Mouse (Mus musculus) heart, adult 18-20 months (tissue): ENCODE results near the gene Cd1d1. TPM values are rescaled to one million over a fixed set of nuclear protein-coding genes. Genes with fewer than 3 reads are reported as not detected.
"Not testable (repeated sequence)": the region's sequence is repeated elsewhere in the genome, so short reads cannot be mapped to it uniquely, and the experiment has no call there.

Experiments
- DNase-seq, 2 experiments: peaks; one replicate each; pipeline ENCODE4 v3.0.0; 2021 to 2022; ENCODE audit warnings: mixed read lengths in 1 of 2
- long read RNA-seq, 2 experiments: library from polyadenylated mRNA; stranded (forward); transcript quantifications; one replicate each; pipeline ENCODE4 v2.0.0; 2021
- total RNA-seq, 2 experiments: library from RNA; stranded (reverse); gene quantifications; 2 replicates each; pipeline ENCODE4 v1.2.3; 2021

Gene Cd1d1
- total RNA-seq: 1 to 10 TPM; 4.5 to 6.6 TPM
- long read RNA-seq, experiment 1, partial matches to known transcripts: 0 of 2 reads
- long read RNA-seq, experiment 1, other reads (novel, unspliced or antisense): 0 of 2 reads
- long read RNA-seq, experiment 2, partial matches to known transcripts: 0 of 3 reads
- long read RNA-seq, experiment 2, other reads (novel, unspliced or antisense): 0 of 3 reads

- DNase-seq: no peak
Measured at GRCm38 (mm10) chr3:86999415-86999740, at the start of gene Cd1d1. Gene Cd1d1 (minus strand): TSS chr3:86999441.

DNA sequence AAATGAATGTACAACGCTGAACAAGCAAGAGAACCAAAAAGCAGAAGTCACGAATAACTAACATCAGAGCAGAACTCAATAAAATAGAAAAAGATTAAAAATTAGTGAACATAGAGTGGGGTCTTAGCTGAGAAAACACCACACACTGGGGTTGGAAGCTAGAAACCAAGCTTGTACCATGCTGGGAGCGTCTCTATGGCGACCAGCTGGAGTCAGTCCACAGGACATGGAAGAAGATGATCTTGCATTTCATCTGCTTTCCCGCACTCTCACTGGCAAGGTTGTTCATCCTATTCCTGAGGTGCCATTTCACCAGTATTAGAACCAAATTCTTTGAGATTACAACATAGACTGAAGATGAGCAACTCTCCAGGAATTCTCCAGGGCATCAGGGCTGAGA lies 48.6 kb upstream of the Cd1d1 start:
- DNase-seq: no peak

DNA sequence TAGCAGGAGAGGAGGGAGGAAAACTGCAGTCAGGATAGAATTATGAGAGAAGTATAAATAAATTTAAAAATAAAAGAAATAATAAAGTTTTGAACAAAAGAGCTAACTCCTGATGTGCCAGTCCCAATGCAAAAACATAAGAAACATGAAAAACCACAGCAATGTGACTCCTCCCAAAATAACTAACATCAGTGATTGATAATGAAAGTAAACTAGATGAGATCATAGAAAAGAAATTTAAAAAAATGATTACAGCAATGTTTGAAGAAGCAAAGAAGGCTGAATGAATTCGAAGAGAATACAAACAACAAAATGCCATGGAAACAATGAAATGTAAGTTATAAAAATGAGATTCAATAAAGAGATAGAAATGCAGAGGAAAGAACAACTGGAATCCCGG lies 42.5 kb upstream of the Cd1d1 start:
- no peak for DNase-seq

- DNase-seq: no peak
Measured at GRCm38 (mm10) chr3:87038500-87038899, 39.3 kb upstream of the Cd1d1 start.

- no peak for DNase-seq
Measured at GRCm38 (mm10) chr3:87034061-87034460, 34.8 kb upstream of the Cd1d1 start.

- peak; percentile 64 to 88 for DNase-seq
Measured at GRCm38 (mm10) chr3:87033357-87033756, 34.1 kb upstream of the Cd1d1 start.

GRCm38 (mm10) chr3:87030855-87031254 lies 31.6 kb upstream of the Cd1d1 start:
- DNase-seq: peak; percentile 52 to 77

DNA sequence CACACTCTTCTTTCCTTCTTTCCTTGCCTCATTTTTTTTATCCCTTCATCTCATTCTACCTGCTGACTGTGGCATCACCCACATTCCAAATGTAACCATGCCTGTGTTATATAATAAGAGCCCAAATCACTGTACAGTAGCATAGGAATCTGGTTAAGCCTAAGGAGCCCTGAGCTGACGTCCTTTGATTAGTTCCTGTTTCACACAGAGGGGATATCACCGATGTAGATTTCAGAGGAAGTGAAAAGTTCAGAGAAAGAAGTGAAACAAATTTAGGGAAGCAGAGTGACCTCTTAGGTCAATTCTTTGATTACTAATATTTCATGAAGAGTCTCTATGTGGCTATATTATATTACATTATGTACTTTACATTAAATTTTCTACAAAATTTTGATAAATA lies 18.5 kb upstream of the Cd1d1 start:
- DNase-seq: peak in 1 of 2 experiments; percentile 20

- DNase-seq: peak in 1 of 2 experiments; percentile 10
Measured at GRCm38 (mm10) chr3:87017001-87017400, 17.8 kb upstream of the Cd1d1 start.

GRCm38 (mm10) chr3:87015931-87016330 lies 16.7 kb upstream of the Cd1d1 start:
- DNase-seq: no peak

DNA sequence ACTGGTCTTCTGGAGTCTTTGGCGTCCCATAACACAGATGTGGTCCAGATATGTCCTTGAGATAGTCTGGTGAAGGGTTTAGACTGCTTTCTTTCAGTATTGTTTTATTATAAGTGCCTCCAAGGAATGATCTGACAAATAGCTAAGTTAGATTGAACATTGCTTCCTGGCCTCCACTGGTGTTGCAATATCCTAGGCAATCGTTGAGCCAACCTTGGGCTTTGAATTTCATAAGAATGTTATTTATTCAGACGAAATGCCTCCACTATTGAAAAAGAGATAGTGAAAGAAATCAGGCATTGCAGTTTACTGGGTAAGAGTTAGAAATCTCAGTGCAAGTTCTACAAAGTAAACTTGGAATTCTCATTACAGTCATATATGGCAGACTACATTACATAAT lies 13.2 kb upstream of the Cd1d1 start:
- not testable (repeated sequence) for DNase-seq

- not testable (repeated sequence) for DNase-seq
Measured at GRCm38 (mm10) chr3:87008281-87008680, 9.0 kb upstream of the Cd1d1 start.

DNA sequence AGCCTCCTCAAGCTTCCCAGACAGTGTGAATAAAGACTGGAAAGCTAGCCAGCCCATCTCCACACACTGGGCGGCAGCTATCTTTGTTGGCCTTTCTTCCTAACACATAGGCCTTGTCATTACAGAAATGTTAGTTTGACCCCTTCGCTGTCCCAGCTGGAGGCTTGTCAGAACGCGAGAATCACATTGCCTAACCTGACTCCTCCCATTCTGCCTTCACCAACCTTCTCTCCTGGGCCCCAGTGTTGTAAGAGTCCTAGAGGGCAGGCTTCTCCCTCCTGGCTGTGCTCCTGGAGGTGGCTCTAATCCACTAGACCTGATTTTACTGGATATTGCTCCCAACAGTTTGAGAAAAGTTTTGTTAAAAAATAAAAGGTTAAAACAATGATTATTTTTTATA lies 1.4 kb upstream of the Cd1d1 start:
- peak in 1 of 2 experiments; percentile 23 for DNase-seq

DNA sequence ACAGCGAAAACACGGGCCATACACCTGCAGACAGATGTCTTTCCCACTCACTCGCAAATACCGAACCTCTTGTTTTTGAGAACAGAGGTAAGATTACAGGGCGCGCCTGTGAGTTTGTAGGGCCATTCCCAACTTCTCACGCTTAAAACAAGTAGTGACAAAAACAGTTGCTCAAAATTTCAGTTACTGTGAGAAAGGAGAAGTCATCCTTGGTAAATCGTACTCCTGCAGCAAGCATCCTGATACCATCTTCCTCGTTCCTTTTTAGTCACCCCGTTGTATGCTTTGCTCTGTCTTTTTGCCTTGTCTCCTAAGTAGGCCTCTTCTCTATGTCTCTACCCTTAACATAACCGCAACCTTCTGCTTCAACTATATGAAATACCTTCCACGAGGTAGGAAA lies 810 bp upstream of the Cd1d1 start:
- no peak for DNase-seq

DNA sequence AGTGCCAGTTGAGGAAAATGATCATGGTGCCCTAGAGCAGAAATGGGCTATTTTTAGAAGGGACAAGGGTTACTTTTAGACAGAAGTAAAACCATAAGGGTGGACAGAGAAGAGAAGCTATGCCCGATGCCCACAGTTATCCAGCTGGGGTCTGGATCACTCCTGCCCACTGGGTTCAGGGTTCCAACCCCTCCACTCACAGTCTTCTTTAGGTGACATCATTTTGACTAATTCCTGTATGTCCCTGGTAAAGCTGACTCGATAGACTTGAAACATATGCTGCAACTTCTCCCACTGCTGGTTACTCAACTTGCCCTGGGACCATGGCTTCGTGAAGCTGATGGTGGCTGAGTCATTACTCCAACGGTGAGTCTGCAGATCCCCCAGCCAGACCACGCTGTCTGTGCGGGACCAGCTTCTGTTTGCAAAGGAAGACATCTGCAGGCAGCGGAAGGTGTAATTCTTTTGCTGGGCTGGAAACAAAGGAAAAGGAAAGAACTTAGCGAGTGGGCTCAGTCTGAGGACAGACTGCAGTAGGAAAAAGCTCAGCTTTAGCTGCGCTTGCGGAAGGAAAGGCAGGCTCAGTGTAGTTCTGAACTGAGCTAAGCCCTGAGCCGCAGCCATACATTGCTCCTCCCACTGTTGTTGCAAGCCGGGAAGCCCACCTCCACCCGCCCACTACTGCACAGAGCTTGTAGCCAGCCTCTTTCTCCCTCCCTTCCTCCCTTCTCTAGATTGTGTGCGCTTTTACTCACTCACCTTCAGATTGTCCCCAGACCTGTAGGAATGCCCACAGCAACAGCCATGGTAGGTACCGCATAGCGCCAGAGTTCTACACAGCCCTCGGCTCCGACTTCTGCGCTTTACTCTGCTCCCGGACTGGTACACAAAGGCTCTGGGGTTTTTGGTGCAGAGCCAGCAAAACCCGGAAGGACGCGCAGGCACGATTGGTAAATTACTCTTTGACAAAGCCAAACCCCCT lies 517 bp downstream of the Cd1d1 start:
- peak; percentile 82 to 85 for DNase-seq

- DNase-seq: no peak
Measured at GRCm38 (mm10) chr3:86996111-86996510, 3.1 kb downstream of the Cd1d1 start.

DNA sequence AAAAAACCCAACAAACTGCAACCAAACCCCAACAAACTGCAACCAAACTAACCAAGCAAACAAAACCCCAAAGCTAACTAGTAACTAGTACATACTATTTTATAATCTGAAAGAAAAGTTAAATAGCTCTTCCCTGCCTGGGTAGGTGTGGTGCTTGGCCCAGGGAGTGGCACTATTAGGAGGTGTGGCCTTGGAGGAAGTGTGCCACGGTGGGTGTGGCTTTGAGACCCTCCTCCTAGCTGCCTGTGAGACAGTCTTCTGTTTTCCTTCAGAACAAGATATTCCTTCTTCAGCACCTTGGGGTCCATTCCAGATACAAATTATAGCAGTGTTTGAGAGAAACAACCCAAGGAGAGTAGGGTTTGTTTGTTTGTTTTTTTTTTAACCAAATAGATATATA lies 3.9 kb downstream of the Cd1d1 start:
- DNase-seq: no peak

DNA sequence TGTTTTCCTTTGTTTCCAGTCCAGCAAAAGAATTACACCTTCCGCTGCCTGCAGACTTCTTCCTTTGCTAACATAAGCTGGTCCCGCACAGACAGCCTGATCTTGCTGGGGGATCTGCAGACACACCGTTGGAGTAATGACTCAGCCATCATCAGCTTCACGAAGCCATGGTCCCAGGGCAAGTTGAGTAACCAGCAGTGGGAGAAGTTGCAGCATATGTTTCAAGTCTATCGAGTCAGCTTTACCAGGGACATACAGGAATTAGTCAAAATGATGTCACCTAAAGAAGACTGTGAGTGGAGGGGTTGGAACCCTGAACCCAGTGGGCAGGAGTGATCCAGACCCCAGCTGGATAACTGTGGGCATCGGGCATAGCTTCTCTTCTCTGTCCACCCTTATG lies 12.3 kb downstream of the Cd1d1 start:
- DNase-seq: not testable (repeated sequence)

DNA sequence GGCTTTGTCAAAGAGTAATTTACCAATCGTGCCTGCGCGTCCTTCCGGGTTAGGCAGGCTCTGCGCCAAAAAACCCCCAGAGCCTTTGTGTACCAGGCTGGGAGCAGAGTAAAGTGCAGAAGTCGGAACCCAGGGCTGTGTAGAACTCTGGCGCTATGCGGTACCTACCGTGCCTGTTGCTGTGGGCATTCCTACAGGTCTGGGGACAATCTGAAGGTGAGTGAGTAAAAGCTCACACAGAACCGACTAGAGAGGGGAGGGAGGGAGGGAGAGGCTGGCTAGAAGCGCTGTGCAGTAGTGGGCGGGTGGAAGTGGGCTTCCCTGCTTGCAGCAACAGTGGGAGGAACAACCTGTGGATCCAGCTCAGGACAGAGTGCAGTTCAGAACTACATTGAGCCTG lies 12.8 kb downstream of the Cd1d1 start:
- DNase-seq: no peak

GRCm38 (mm10) chr3:86983382-86983781 lies 15.9 kb downstream of the Cd1d1 start:
- no peak for DNase-seq

GRCm38 (mm10) chr3:86976546-86976945 lies 22.7 kb downstream of the Cd1d1 start:
- peak; percentile 50 to 81 for DNase-seq

DNA sequence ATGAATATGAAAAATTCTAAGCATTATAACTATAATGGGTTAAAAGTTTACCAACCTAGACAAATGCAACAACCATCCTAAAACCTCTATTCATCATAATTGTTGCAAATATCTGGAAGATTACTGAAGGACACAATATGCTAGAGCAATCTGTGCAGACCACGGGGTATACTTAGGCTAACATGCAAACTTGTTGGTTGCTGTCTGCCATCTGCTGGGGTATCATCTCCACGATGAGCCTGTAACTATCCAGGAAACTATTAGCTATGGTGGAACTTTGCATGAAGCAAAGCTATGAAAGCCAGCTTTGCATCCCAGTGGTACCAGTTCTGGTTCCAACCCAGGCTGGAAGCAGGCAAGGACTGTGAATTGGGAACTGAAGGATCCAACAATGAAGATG lies 24.1 kb downstream of the Cd1d1 start:
- DNase-seq: no peak

- DNase-seq: no peak
Measured at GRCm38 (mm10) chr3:86962665-86963435, 36.4 kb downstream of the Cd1d1 start.
